Mouse (Mus musculus): ENCODE results near the gene Dnaaf5. TPM values are rescaled to one million over a fixed set of nuclear protein-coding genes. Genes with fewer than 3 reads are reported as not detected.

Gene Dnaaf5
- polyA plus RNA-seq, 1 experiment from 2014 or later, result 45.6 TPM

- in situ Hi-C loops (cut with MboI; ENCODE audit: low pct_unique_long_range_greater_than_20kb), result no loop called here
- POLR2A ChIA-PET, result interaction anchor here (0.7 kb wide), 1 partner anchor 24 kb away, joined by 5 read pairs; no protein-coding TSS in a partner anchor
These were observed 48.8 kb downstream of the Dnaaf5 start for GRCm38 (mm10) chr5:139198779-139199178.

GRCm38 (mm10) chr5:139199636-139199994, 49.6 kb downstream of the Dnaaf5 start:
- in situ Hi-C loops (cut with MboI; ENCODE audit: low pct_unique_long_range_greater_than_20kb), result no loop called here
- no peaks in the 10 kb centered on the region for H3K27me3 ChIP-seq
- POLR2A ChIA-PET, result interaction anchor here (0.7 to 1.3 kb wide), 2 partner anchors 28 to 191 kb away, joined by 3 to 4 read pairs; no protein-coding TSS in a partner anchor
- TF ChIP-seq CTCF (IDR thresholded peaks at IDR 0.05), result no peak
- CTCF ChIA-PET, result no interaction called here
- no peak for DNase-seq (ENCODE audit: low read depth, low spot score)
- no peak for ATAC-seq

More at GRCm38 (mm10) chr5:139198779-139199178, 48.8 kb downstream of the Dnaaf5 start:
- CTCF ChIA-PET, result no interaction called here
- H3K27me3 ChIP-seq, result no peaks in the 10 kb centered on the region
- no peak for TF ChIP-seq CTCF (IDR thresholded peaks at IDR 0.05)
- DNase-seq (ENCODE audit: low read depth, low spot score), result no peak
- ATAC-seq, result no peak

- ChIA-PET POLR2A (interaction anchor here (0.5 to 1.3 kb wide), 6 partner anchors 10 to 191 kb away, joined by 3 to 7 read pairs (median 4); no protein-coding TSS in a partner anchor), CTCF (no interaction called here)
- no peaks in the 10 kb centered on the region for H3K27me3 ChIP-seq
- ATAC-seq (peak; percentile 99), DNase-seq (ENCODE audit: low read depth, low spot score) (peak; percentile 82)
- in situ Hi-C loops (cut with MboI; ENCODE audit: low pct_unique_long_range_greater_than_20kb), result no loop called here
- no peak for TF ChIP-seq CTCF (IDR thresholded peaks at IDR 0.05)
These were observed 50.2 kb downstream of the Dnaaf5 start, which contains the start of gene Sun1 for GRCm38 (mm10) chr5:139199995-139200769. TSS of gene Sun1 (plus strand) at chr5:139200637.

GRCm38 (mm10) chr5:139200770-139201569, 50.9 kb downstream of the Dnaaf5 start:
- DNase-seq (ENCODE audit: low read depth, low spot score), result no peak
- ChIA-PET POLR2A (interaction anchor here (0.5 to 1.3 kb wide), 5 partner anchors 10 to 146 kb away, joined by 3 to 7 read pairs (median 5); no protein-coding TSS in a partner anchor), CTCF (no interaction called here)
- no peak for TF ChIP-seq CTCF (IDR thresholded peaks at IDR 0.05)
- H3K27me3 ChIP-seq, result no peaks in the 10 kb centered on the region
- in situ Hi-C loops (cut with MboI; ENCODE audit: low pct_unique_long_range_greater_than_20kb), result no loop called here
- ATAC-seq, result peak; percentile 2

- no peaks in the 10 kb centered on the region for H3K27me3 ChIP-seq
- in situ Hi-C loops (cut with MboI; ENCODE audit: low pct_unique_long_range_greater_than_20kb), result no loop called here
- ATAC-seq, result no peak
- CTCF ChIA-PET, result no interaction called here
- no peak for DNase-seq (ENCODE audit: low read depth, low spot score)
- no peak for TF ChIP-seq CTCF (IDR thresholded peaks at IDR 0.05)
- POLR2A ChIA-PET, result no interaction called here
These were observed 52.1 kb downstream of the Dnaaf5 start for GRCm38 (mm10) chr5:139202127-139202526.

- in situ Hi-C loops (cut with MboI; ENCODE audit: low pct_unique_long_range_greater_than_20kb), result no loop called here
- DNase-seq (ENCODE audit: low read depth, low spot score), result no peak
- CTCF ChIA-PET, result no interaction called here
- TF ChIP-seq CTCF (IDR thresholded peaks at IDR 0.05), result no peak
- POLR2A ChIA-PET, result no interaction called here
- ATAC-seq, result no peak
- no peaks in the 10 kb centered on the region for H3K27me3 ChIP-seq
These were observed 53.3 kb downstream of the Dnaaf5 start for GRCm38 (mm10) chr5:139203312-139203711.

GRCm38 (mm10) chr5:139206081-139206480, 56.1 kb downstream of the Dnaaf5 start:
- POLR2A ChIA-PET, result no interaction called here
- DNase-seq (ENCODE audit: low read depth, low spot score) (no peak), ATAC-seq (no peak)
- TF ChIP-seq CTCF (IDR thresholded peaks at IDR 0.05), result no peak
- CTCF ChIA-PET, result interaction anchor here (1.5 kb wide), 1 partner anchor 9 kb away, joined by 5 read pairs; no protein-coding TSS in a partner anchor
- in situ Hi-C loops (cut with MboI; ENCODE audit: low pct_unique_long_range_greater_than_20kb), result no loop called here
- H3K27me3 ChIP-seq, result no peaks in the 10 kb centered on the region

- DNase-seq (ENCODE audit: low read depth, low spot score) (no peak), ATAC-seq (no peak)
- TF ChIP-seq CTCF (IDR thresholded peaks at IDR 0.05), result no peak
- no peaks in the 10 kb centered on the region for H3K27me3 ChIP-seq
- in situ Hi-C loops (cut with MboI; ENCODE audit: low pct_unique_long_range_greater_than_20kb), result no loop called here
- ChIA-PET CTCF (interaction anchor here (1.5 kb wide), 1 partner anchor 9 kb away, joined by 5 read pairs; no protein-coding TSS in a partner anchor), POLR2A (no interaction called here)
These were observed 56.5 kb downstream of the Dnaaf5 start for GRCm38 (mm10) chr5:139206525-139206924.

GRCm38 (mm10) chr5:139208183-139208582, 58.2 kb downstream of the Dnaaf5 start:
- H3K27me3 ChIP-seq, result no peaks in the 10 kb centered on the region
- POLR2A ChIA-PET, result no interaction called here
- no peak for TF ChIP-seq CTCF (IDR thresholded peaks at IDR 0.05)
- DNase-seq (ENCODE audit: low read depth, low spot score) (no peak), ATAC-seq (no peak)
- CTCF ChIA-PET, result interaction anchor here (1.0 to 1.1 kb wide), 2 partner anchors 15 to 18 kb away, joined by 3 read pairs; no protein-coding TSS in a partner anchor
- in situ Hi-C loops (cut with MboI; ENCODE audit: low pct_unique_long_range_greater_than_20kb), result no loop called here

GRCm38 (mm10) chr5:139208871-139209684, 59.1 kb downstream of the Dnaaf5 start:
- DNase-seq (ENCODE audit: low read depth, low spot score), result no peak
- ChIA-PET POLR2A (no interaction called here), CTCF (interaction anchor here (1.0 to 1.1 kb wide), 2 partner anchors 14 to 19 kb away, joined by 3 read pairs; no protein-coding TSS in a partner anchor)
- TF ChIP-seq CTCF (IDR thresholded peaks at IDR 0.05), result no peak
- in situ Hi-C loops (cut with MboI; ENCODE audit: low pct_unique_long_range_greater_than_20kb), result no loop called here
- ATAC-seq, result no peak
- no peaks in the 10 kb centered on the region for H3K27me3 ChIP-seq

Data from Patski (cell line).